Mouse (Mus musculus) left cerebral cortex, postnatal 25 days (tissue): ENCODE measurements around the gene Csnk2b. TPM values are rescaled to one million over a fixed set of nuclear protein-coding genes. Genes with fewer than 3 reads are reported as not detected.

Experiments used
- DNase-seq, 2 experiments: peaks; one replicate each; pipeline ENCODE4 v3.0.0; 2022; ENCODE audit warnings: low spot score in 2 of 2, mixed read lengths in 1 of 2
- intact Hi-C: fragments of 180-260 bp; cut with DNase I; formaldehyde crosslinking; loops from one replicate; pipeline ENCODE4 v1.15.1; 2025
- total RNA-seq, 2 experiments: library from RNA; stranded (reverse); gene quantifications; 2 replicates each; pipeline ENCODE4 v1.2.3; 2021

The Csnk2b gene
- 100 to 1,000 TPM; 183 to 185 TPM for total RNA-seq

- intact Hi-C loops: loop anchor here (1.0 to 5.0 kb wide), 2 partner anchors 114 to 225 kb away; partner anchors contain the start of genes C2 and Ehmt2
- DNase-seq: peak; percentile 77 to 81
Measured at GRCm38 (mm10) chr17:35121871-35122303, at the start of gene Csnk2b. Gene Csnk2b (minus strand): TSS chr17:35122053.

GRCm38 (mm10) chr17:35168541-35169207 is 46.8 kb upstream of the Csnk2b start:
- intact Hi-C loops: no loop called here
- peak in 1 of 2 experiments; percentile 56 for DNase-seq

- intact Hi-C loops: no loop called here
- peak in 1 of 2 experiments; percentile 75 for DNase-seq
Measured at GRCm38 (mm10) chr17:35167794-35168193, 45.9 kb upstream of the Csnk2b start.

- DNase-seq: peak; percentile 73 to 82
- intact Hi-C loops: no loop called here
Measured at GRCm38 (mm10) chr17:35166352-35167035, 44.6 kb upstream of the Csnk2b start.

GRCm38 (mm10) chr17:35165451-35166155 is 43.8 kb upstream of the Csnk2b start:
- intact Hi-C loops: loop anchor here (1.0 kb wide), 1 partner anchor 70 kb away; the partner anchor contains the start of gene Nfkbil1
- DNase-seq: no peak

- intact Hi-C loops: loop anchor here (1.0 kb wide), 2 partner anchors 30 to 70 kb away; partner anchors contain the start of genes Bag6 and Nfkbil1
- DNase-seq: peak; percentile 99 to 100
Measured at GRCm38 (mm10) chr17:35164568-35165450, 43.0 kb upstream of the Csnk2b start, which contains the start of gene Prrc2a. Gene Prrc2a (minus strand): TSS chr17:35164897.

GRCm38 (mm10) chr17:35164218-35164567 is 42.3 kb upstream of the Csnk2b start:
- intact Hi-C loops: loop anchor here (1.0 kb wide), 1 partner anchor 29 kb away; the partner anchor contains the start of gene Bag6
- DNase-seq: no peak

- no peak for DNase-seq
- intact Hi-C loops: loop anchor here (1.0 to 2.0 kb wide), 2 partner anchors 15 to 28 kb away; partner anchors contain the start of gene Bag6
Measured at GRCm38 (mm10) chr17:35163326-35164081, 41.7 kb upstream of the Csnk2b start.

- DNase-seq: no peak
Measured at GRCm38 (mm10) chr17:35162730-35163129, 40.9 kb upstream of the Csnk2b start.

GRCm38 (mm10) chr17:35162121-35162520 is 40.3 kb upstream of the Csnk2b start:
- DNase-seq: no peak
- intact Hi-C loops: loop anchor here (2.0 kb wide), 1 partner anchor 13 kb away; no protein-coding TSS in a partner anchor

More at GRCm38 (mm10) chr17:35162730-35163129, 40.9 kb upstream of the Csnk2b start:
- intact Hi-C loops: loop anchor here (2.0 kb wide), 1 partner anchor 14 kb away; no protein-coding TSS in a partner anchor

GRCm38 (mm10) chr17:35161421-35161820 is 39.6 kb upstream of the Csnk2b start:
- no peak for DNase-seq
- intact Hi-C loops: no loop called here

GRCm38 (mm10) chr17:35159638-35160037 is 37.8 kb upstream of the Csnk2b start:
- DNase-seq: no peak
- intact Hi-C loops: no loop called here

- intact Hi-C loops: no loop called here
- DNase-seq: no peak
Measured at GRCm38 (mm10) chr17:35158850-35159593, 37.2 kb upstream of the Csnk2b start.

- no peak for DNase-seq
- intact Hi-C loops: no loop called here
Measured at GRCm38 (mm10) chr17:35157661-35158175, 35.9 kb upstream of the Csnk2b start.

GRCm38 (mm10) chr17:35157254-35157653 is 35.4 kb upstream of the Csnk2b start:
- DNase-seq: no peak

GRCm38 (mm10) chr17:35156461-35157200 is 34.8 kb upstream of the Csnk2b start:
- intact Hi-C loops: no loop called here
- no peak for DNase-seq

More at GRCm38 (mm10) chr17:35157254-35157653, 35.4 kb upstream of the Csnk2b start:
- intact Hi-C loops: no loop called here

- intact Hi-C loops: no loop called here
- DNase-seq: no peak
Measured at GRCm38 (mm10) chr17:35155451-35155850, 33.6 kb upstream of the Csnk2b start.
